Comparison of ENCODE assay signal across 8 mouse cellular contexts in the genomic region with DNA sequence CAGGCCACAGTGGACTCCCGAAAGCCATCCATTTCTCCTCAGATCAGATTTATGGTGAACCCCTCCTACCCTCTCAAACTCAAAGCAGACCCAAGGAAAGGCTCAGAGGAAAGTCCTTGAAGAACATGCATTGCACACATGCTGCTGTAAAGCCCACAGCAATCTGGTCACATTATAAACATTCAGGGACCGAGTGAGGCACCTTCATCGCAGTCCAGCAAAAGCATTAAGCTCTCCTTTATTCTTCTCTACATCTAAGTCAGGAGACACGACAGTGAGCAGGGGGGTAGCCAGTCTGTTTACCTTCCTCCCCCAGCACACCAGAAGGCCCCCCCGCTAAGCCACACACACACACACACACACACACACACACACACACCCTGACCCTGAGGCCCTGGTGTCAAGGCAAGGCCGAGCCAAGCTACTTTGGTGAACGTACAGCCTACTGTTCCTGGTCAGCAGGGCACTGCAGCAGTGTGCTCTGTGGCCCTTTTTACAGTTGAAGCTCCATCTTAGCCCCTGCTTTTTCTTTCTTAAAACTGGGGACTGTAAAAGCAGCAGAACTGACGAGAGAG. TPM values are rescaled to one million over a fixed set of nuclear protein-coding genes. Genes with fewer than 3 reads are reported as not detected.
DNase-seq lines count a peak whose midpoint lies in the region; ATAC-seq and TF ChIP-seq lines count a peak whose summit lies in the region.

No protein-coding gene starts in this region.

- TF ChIP-seq POLR2A in heart, adult 2 months (IDR thresholded peaks at IDR 0.05; ENCODE audit: insufficient read depth, low read depth, low read length), result no peak
- no peak for TF ChIP-seq POLR2A in lung, adult 2 months (IDR thresholded peaks at IDR 0.05; ENCODE audit: borderline replicate concordance, extremely low read depth, low read depth, low read length)

- no peaks in the 10 kb centered on the region for H3K9me3 ChIP-seq in lung, embryonic 15.5 days
- no peaks in the 10 kb centered on the region for H3K9me3 ChIP-seq in embryonic facial prominence, embryonic 15.5 days (replicated peaks)
- no peaks in the 10 kb centered on the region for H3K9me3 ChIP-seq in stomach, embryonic 15.5 days

- peaks cover 31% of the 10 kb centered on the region for H3K4me1 ChIP-seq in heart, adult 2 months (ENCODE audit: control insufficient read depth, insufficient read depth, low read length)
- peaks cover 71% of the 10 kb centered on the region for H3K4me1 ChIP-seq in lung, embryonic 15.5 days
- H3K4me1 ChIP-seq in lung, adult 2 months (ENCODE audit: control insufficient read depth, insufficient read depth, low read length), result peaks cover 54% of the 10 kb centered on the region
- peaks cover 78% of the 10 kb centered on the region for H3K4me1 ChIP-seq in embryonic facial prominence, embryonic 15.5 days
- peaks cover 41% of the 10 kb centered on the region for H3K4me1 ChIP-seq in stomach, embryonic 15.5 days

- DNase-seq in heart, adult 2 months, result no peak
- DNase-seq in heart, postnatal 14 days, result no peak
- no peak for DNase-seq in lung, adult 2 months
- no peak for DNase-seq in left cerebral cortex, postnatal 36 days (ENCODE audit: low spot score in 2 of 2)
- no peak for DNase-seq in gastrocnemius, adult 18-20 months (ENCODE audit: low spot score)

- no peak for TF ChIP-seq CTCF in heart, adult 2 months (IDR thresholded peaks at IDR 0.05)
- no peak for TF ChIP-seq CTCF in lung, adult 2 months (IDR thresholded peaks at IDR 0.05; ENCODE audit: insufficient read depth, low read length)

- intact Hi-C loops in heart, adult 2 months (cut with DNase I), result loop anchor here (2.0 kb wide), 1 partner anchor 17 kb away; no protein-coding TSS in a partner anchor
- intact Hi-C loops in heart, postnatal 14 days (cut with DNase I), result loop anchor here (2.0 kb wide), 1 partner anchor 23 kb away; no protein-coding TSS in a partner anchor
- intact Hi-C loops in left cerebral cortex, postnatal 36 days (cut with DNase I), result no loop called here

- H3K27ac ChIP-seq in heart, adult 2 months, result peak overlapping the region; percentile 82
- H3K27ac ChIP-seq in lung, embryonic 15.5 days, result peak overlapping the region; percentile 87
- peak overlapping the region; percentile 86 for H3K27ac ChIP-seq in embryonic facial prominence, embryonic 15.5 days (replicated peaks)
- H3K27ac ChIP-seq in stomach, embryonic 15.5 days, result peak overlapping the region; percentile 67; the same call in 1 of the 2 replicates

- no peak overlapping the region for H3K4me2 ChIP-seq in lung, embryonic 15.5 days
- no peak overlapping the region for H3K4me2 ChIP-seq in embryonic facial prominence, embryonic 15.5 days (replicated peaks)
- H3K4me2 ChIP-seq in stomach, embryonic 15.5 days, result no peak overlapping the region

- H3K4me3 ChIP-seq in heart, adult 2 months, result 0 out of 2 replicates have a peak overlapping the region, but pooled peaks have one; percentile 2
- H3K4me3 ChIP-seq in lung, embryonic 15.5 days, result no peak overlapping the region
- H3K4me3 ChIP-seq in lung, adult 2 months (replicated peaks; ENCODE audit: extremely low read depth, low read depth, low read length), result no peak overlapping the region
- H3K4me3 ChIP-seq in embryonic facial prominence, embryonic 15.5 days (replicated peaks), result no peak overlapping the region
- no peak overlapping the region for H3K4me3 ChIP-seq in stomach, embryonic 15.5 days (replicated peaks)

- peaks cover 42% of the 10 kb centered on the region for H3K36me3 ChIP-seq in heart, adult 2 months (ENCODE audit: control insufficient read depth, insufficient read depth, low read length)
- H3K36me3 ChIP-seq in lung, embryonic 15.5 days, result no peaks in the 10 kb centered on the region; the same call in 1 of the 2 replicates
- no peaks in the 10 kb centered on the region for H3K36me3 ChIP-seq in embryonic facial prominence, embryonic 15.5 days
- H3K36me3 ChIP-seq in stomach, embryonic 15.5 days, result no peaks in the 10 kb centered on the region

- no peaks in the 10 kb centered on the region for H3K27me3 ChIP-seq in heart, adult 2 months (ENCODE audit: control insufficient read depth, insufficient read depth, low read length)
- H3K27me3 ChIP-seq in lung, embryonic 15.5 days, result no peaks in the 10 kb centered on the region
- H3K27me3 ChIP-seq in embryonic facial prominence, embryonic 15.5 days, result no peaks in the 10 kb centered on the region
- no peaks in the 10 kb centered on the region for H3K27me3 ChIP-seq in stomach, embryonic 15.5 days (replicated peaks)

- WGBS in heart, adult 2 months, result 46% methylated on average over 8 of the region's 8 CpGs
- 32% methylated on average over 8 of the region's 8 CpGs for WGBS in lung, embryonic 15.5 days
- WGBS in lung, adult 2 months, result 32% methylated on average over 8 of the region's 8 CpGs
- 31% methylated on average over 8 of the region's 8 CpGs for WGBS in embryonic facial prominence, embryonic 15.5 days
- WGBS in stomach, embryonic 15.5 days, result 38% methylated on average over 8 of the region's 8 CpGs

- H3K79me2 ChIP-seq in heart, adult 2 months (replicated peaks; ENCODE audit: control insufficient read depth, insufficient read depth, low read length), result peaks cover 7% of the 10 kb centered on the region

- H3K9ac ChIP-seq in heart, adult 2 months (ENCODE audit: low read depth, low read length), result peak overlapping the region; percentile 27
- no peak overlapping the region for H3K9ac ChIP-seq in lung, embryonic 15.5 days
- no peak overlapping the region for H3K9ac ChIP-seq in embryonic facial prominence, embryonic 15.5 days
- H3K9ac ChIP-seq in stomach, embryonic 15.5 days, result no peak overlapping the region

- TF ChIP-seq EP300 in heart, adult 2 months (IDR thresholded peaks at IDR 0.05; ENCODE audit: insufficient read depth, low read depth, low read length), result no peak

- ATAC-seq in lung, embryonic 15.5 days (ENCODE audit: borderline replicate concordance, extremely low read depth, low FRiP score, low TSS enrichment), result no peak
- no peak for ATAC-seq in embryonic facial prominence, embryonic 15.5 days (ENCODE audit: insufficient number of reproducible peaks, low FRiP score, low TSS enrichment, low read depth)
- ATAC-seq in stomach, embryonic 15.5 days (ENCODE audit: insufficient read depth, low FRiP score, low read depth), result no peak

RNA-seq across cellular contexts. Expression of a gene that starts 24.7 kb away (rescaled TPM):
- 10 to 100 TPM; 72.5 to 89.5 TPM for total RNA-seq in heart, adult 2 months (2021)
- polyA plus RNA-seq in heart, adult 2 months (2012; rRNA removed), result 26.7 and 32.7 TPM in 2 replicates
- 10 to 100 TPM; 78.4 to 83.4 TPM for total RNA-seq in heart, postnatal 14 days (2021)
- polyA plus RNA-seq in lung, embryonic 15.5 days (2015; fragmentation: Nextera tagmentation; extraction: Ambion mirVana), result 8.6 and 8.9 TPM in 2 replicates
- 49.3 and 79.9 TPM in 2 replicates for polyA plus RNA-seq in lung, adult 2 months (2012; rRNA removed)
- polyA plus RNA-seq in embryonic facial prominence, embryonic 15.5 days (2015; fragmentation: Nextera tagmentation; extraction: Ambion mirVana), result 9.4 and 10.0 TPM in 2 replicates
- polyA plus RNA-seq in stomach, embryonic 15.5 days (2015; fragmentation: Nextera tagmentation; extraction: Ambion mirVana), result 7.4 and 8.7 TPM in 2 replicates
- 10 to 100 TPM; 73.1 to 78.6 TPM for total RNA-seq in left cerebral cortex, postnatal 36 days (2021)
- 10 to 100 TPM; 23.3 to 29.8 TPM for total RNA-seq in gastrocnemius, adult 18-20 months (2021)
